Mouse (Mus musculus) liver, embryonic 11.5 days (tissue): Measurements from ENCODE around the gene Iqgap1. TPM values are rescaled to one million over a fixed set of nuclear protein-coding genes. Genes with fewer than 3 reads are reported as not detected.

Source experiments
- ATAC-seq: fragments of 200-750 bp; cut with Nextera tagmentation; replicated peaks from 2 replicates; pipeline ENCODE4 v1.8.0; 2017; ENCODE audit warnings: moderate number of reproducible peaks, mild to moderate bottlenecking, moderate TSS enrichment, moderate library complexity; ENCODE audit not compliant: low FRiP score
- DNase-seq: peaks from one replicate; pipeline ENCODE4 v3.0.0-alpha.2; 2017; ENCODE audit warnings: low spot score
- H3K27ac ChIP-seq: fragments of 300-500 bp; sonication (generic); 2 replicates; pipeline ENCODE4 v1.5.1; 2014; ENCODE audit warnings: mild to moderate bottlenecking, low read depth, low read length, control low read depth
- H3K27me3 ChIP-seq: fragments of 300-500 bp; sonication (generic); replicated peaks from 2 replicates; pipeline ENCODE4 v1.6.1; 2014; ENCODE audit warnings: low read length, mixed read lengths; ENCODE audit not compliant: control insufficient read depth, insufficient read depth
- H3K36me3 ChIP-seq: fragments of 300-500 bp; sonication (generic); 2 replicates; pipeline ENCODE4 v1.6.1; 2014; ENCODE audit warnings: mild to moderate bottlenecking, low read length, moderate library complexity, mixed read lengths; ENCODE audit not compliant: control insufficient read depth, insufficient read depth
- H3K4me1 ChIP-seq: fragments of 300-500 bp; sonication (generic); replicated peaks from 2 replicates; pipeline ENCODE4 v1.6.1; 2014; ENCODE audit warnings: low read length, mixed read lengths; ENCODE audit not compliant: control insufficient read depth, insufficient read depth
- H3K4me2 ChIP-seq: fragments of 300-500 bp; sonication (generic); 2 replicates; pipeline ENCODE4 v1.6.1; 2014; ENCODE audit warnings: mild to moderate bottlenecking, control low read depth, moderate library complexity
- H3K4me3 ChIP-seq: fragments of 300-500 bp; sonication (generic); 2 replicates; pipeline ENCODE4 v1.5.1; 2014; ENCODE audit warnings: low read depth, low read length, control low read depth
- H3K9ac ChIP-seq: fragments of 300-500 bp; sonication (generic); 2 replicates; pipeline ENCODE4 v1.6.1; 2014; ENCODE audit warnings: low read depth, low read length, control low read depth
- H3K9me3 ChIP-seq: fragments of 300-500 bp; sonication (generic); 2 replicates; pipeline ENCODE4 v1.6.1; 2016; ENCODE audit warnings: low read length, inconsistent platforms, mixed read lengths; ENCODE audit not compliant: control insufficient read depth
- WGBS: fragments of 180-500 bp; shearing (Covaris S2); extraction: QIAGEN DNeasy Blood & Tissue Kit; methylation state at CpG from one replicate; pipeline ENCODE4 v1.1.7; 2014; 5-methylcytosine and 5-hydroxymethylcytosine counted together
- polyA plus RNA-seq: library from polyadenylated mRNA; unstranded; fragments of >200 nt; fragmentation: Nextera tagmentation; extraction: Ambion mirVana; gene quantifications from 2 replicates; pipeline ENCODE4 v1.2.1, GENCODE M21; 2014

Iqgap1 gene
- 28.2 and 30.6 TPM in 2 replicates for polyA plus RNA-seq

GRCm38 (mm10) chr7:80825843-80826403, at the start of gene Iqgap1:
Gene Iqgap1, minus strand, starts transcription at chr7:80825974.
- no peak within 1 kb of the TSS for H3K4me3 ChIP-seq
- DNase-seq (no peak), ATAC-seq (no peak)
- no peaks in the 10 kb centered on the region for H3K9me3 ChIP-seq
- no peak within 1 kb of the TSS for H3K4me2 ChIP-seq
- no peak within 1 kb of the TSS for H3K9ac ChIP-seq
- no peak within 1 kb of the TSS for H3K27ac ChIP-seq
- WGBS: 77% methylated on average over 11 of the region's 11 CpGs
- peaks cover 10% of the 10 kb centered on the region; the same call in 1 of the 2 replicates for H3K4me1 ChIP-seq
- H3K27me3 ChIP-seq: no peaks in the 10 kb centered on the region
- no peaks in the 10 kb centered on the region for H3K36me3 ChIP-seq

GRCm38 (mm10) chr7:80873631-80874030, 47.9 kb upstream of the Iqgap1 start:
- no peak overlapping the region for H3K9ac ChIP-seq
- no peak overlapping the region for H3K4me2 ChIP-seq
- peaks cover 16% of the 10 kb centered on the region for H3K36me3 ChIP-seq
- peaks cover 17% of the 10 kb centered on the region for H3K27me3 ChIP-seq
- no peak overlapping the region for H3K4me3 ChIP-seq
- no peaks in the 10 kb centered on the region for H3K9me3 ChIP-seq
- H3K27ac ChIP-seq: no peak overlapping the region
- no peak for ATAC-seq
- DNase-seq: no peak
- no peaks in the 10 kb centered on the region; the same call in 1 of the 2 replicates for H3K4me1 ChIP-seq
- WGBS: 95% methylated on average over 2 of the region's 2 CpGs

GRCm38 (mm10) chr7:80873038-80873437, 47.3 kb upstream of the Iqgap1 start:
- no peak overlapping the region for H3K4me3 ChIP-seq
- ATAC-seq (no peak), DNase-seq (no peak)
- H3K36me3 ChIP-seq: peaks cover 20% of the 10 kb centered on the region
- no peak overlapping the region for H3K27ac ChIP-seq
- H3K27me3 ChIP-seq: peaks cover 17% of the 10 kb centered on the region
- no peaks in the 10 kb centered on the region for H3K9me3 ChIP-seq
- 59% methylated on average over 5 of the region's 5 CpGs for WGBS
- H3K4me2 ChIP-seq: no peak overlapping the region
- H3K4me1 ChIP-seq: no peaks in the 10 kb centered on the region; the same call in 1 of the 2 replicates
- no peak overlapping the region for H3K9ac ChIP-seq

- Histone ChIP-seq H3K4me2 (no peak overlapping the region), H3K27ac (no peak overlapping the region), H3K4me1 (peaks cover 20% of the 10 kb centered on the region), H3K9me3 (no peaks in the 10 kb centered on the region), H3K27me3 (no peaks in the 10 kb centered on the region), H3K4me3 (no peak overlapping the region), H3K36me3 (peaks cover 13% of the 10 kb centered on the region), H3K9ac (no peak overlapping the region)
- no peak for ATAC-seq
- 82% methylated on average over 2 of the region's 2 CpGs for WGBS
- no peak for DNase-seq
Observed at GRCm38 (mm10) chr7:80868686-80869085, 42.9 kb upstream of the Iqgap1 start.

- ATAC-seq (no peak), DNase-seq (no peak)
- H3K27ac ChIP-seq: no peak overlapping the region
- H3K4me3 ChIP-seq: no peak overlapping the region
- H3K9me3 ChIP-seq: no peaks in the 10 kb centered on the region
- peaks cover 9% of the 10 kb centered on the region for H3K36me3 ChIP-seq
- no peaks in the 10 kb centered on the region for H3K27me3 ChIP-seq
- no peak overlapping the region for H3K9ac ChIP-seq
- WGBS: 48% methylated on average over 7 of the region's 7 CpGs
- peaks cover 24% of the 10 kb centered on the region for H3K4me1 ChIP-seq
- H3K4me2 ChIP-seq: peak overlapping the region; percentile 19; the same call in 1 of the 2 replicates
Observed at GRCm38 (mm10) chr7:80866514-80867147, 40.9 kb upstream of the Iqgap1 start.

- no peaks in the 10 kb centered on the region for H3K27me3 ChIP-seq
Observed at GRCm38 (mm10) chr7:80865521-80865920, 39.7 kb upstream of the Iqgap1 start.

GRCm38 (mm10) chr7:80864831-80865230, 39.1 kb upstream of the Iqgap1 start:
- Histone ChIP-seq H3K27ac (peak overlapping the region; percentile 71; the same call in 1 of the 2 replicates), H3K9ac (no peak overlapping the region), H3K4me2 (peak overlapping the region; percentile 40), H3K4me3 (no peak overlapping the region), H3K4me1 (peaks cover 32% of the 10 kb centered on the region), H3K9me3 (no peaks in the 10 kb centered on the region), H3K36me3 (peaks cover 9% of the 10 kb centered on the region), H3K27me3 (no peaks in the 10 kb centered on the region)
- DNase-seq: no peak
- 32% methylated on average over 8 of the region's 8 CpGs for WGBS
- no peak for ATAC-seq

More at GRCm38 (mm10) chr7:80865521-80865920, 39.7 kb upstream of the Iqgap1 start:
- peak overlapping the region; percentile 71 for H3K27ac ChIP-seq
- no peak overlapping the region for H3K9ac ChIP-seq
- peak overlapping the region; percentile 26; the same call in 1 of the 2 replicates for H3K4me2 ChIP-seq
- H3K4me3 ChIP-seq: no peak overlapping the region
- ATAC-seq (no peak), DNase-seq (no peak)
- H3K9me3 ChIP-seq: no peaks in the 10 kb centered on the region
- peaks cover 30% of the 10 kb centered on the region for H3K4me1 ChIP-seq
- H3K36me3 ChIP-seq: peaks cover 9% of the 10 kb centered on the region
- WGBS: 78% methylated on average over 7 of the region's 7 CpGs

- Histone ChIP-seq H3K36me3 (peaks cover 9% of the 10 kb centered on the region), H3K4me1 (peaks cover 32% of the 10 kb centered on the region), H3K9me3 (no peaks in the 10 kb centered on the region), H3K9ac (no peak overlapping the region), H3K27me3 (no peaks in the 10 kb centered on the region), H3K4me2 (no peak overlapping the region; the same call in 1 of the 2 replicates), H3K27ac (no peak overlapping the region; the same call in 1 of the 2 replicates), H3K4me3 (no peak overlapping the region)
- 63% methylated on average over 1 of the region's 1 CpGs for WGBS
- no peak for DNase-seq
- no peak for ATAC-seq
Observed at GRCm38 (mm10) chr7:80864151-80864550, 38.4 kb upstream of the Iqgap1 start.

GRCm38 (mm10) chr7:80863520-80863919, 37.7 kb upstream of the Iqgap1 start:
- no peak for DNase-seq
- H3K36me3 ChIP-seq: peaks cover 8% of the 10 kb centered on the region
- H3K4me1 ChIP-seq: peaks cover 32% of the 10 kb centered on the region
- no peak overlapping the region for H3K4me2 ChIP-seq
- H3K27ac ChIP-seq: no peak overlapping the region
- no peaks in the 10 kb centered on the region for H3K27me3 ChIP-seq
- no peak for ATAC-seq
- no peak overlapping the region for H3K4me3 ChIP-seq
- no peak overlapping the region for H3K9ac ChIP-seq
- WGBS: 88% methylated on average over 5 of the region's 5 CpGs
- no peaks in the 10 kb centered on the region for H3K9me3 ChIP-seq
